Comparison of ENCODE assay signal across 8 mouse cellular contexts in the genomic region with DNA sequence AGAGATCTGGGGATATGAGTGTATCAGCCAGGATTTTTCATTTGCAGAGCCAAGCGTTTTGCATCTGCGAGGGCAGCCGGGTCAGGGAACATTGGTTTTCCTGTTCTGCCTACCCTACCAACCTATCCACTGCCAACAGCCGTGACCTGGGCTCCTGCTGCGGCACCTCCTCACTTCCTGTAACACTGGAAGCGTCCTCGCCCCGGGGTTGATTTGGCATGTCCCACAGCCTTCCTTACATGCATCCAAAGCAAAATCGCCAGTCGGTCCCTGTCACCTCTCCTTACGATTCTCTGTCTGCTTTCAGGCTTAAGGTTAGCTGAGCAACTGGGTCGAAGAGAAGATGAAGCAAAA.
A peak's percentile ranks its signal among the peaks of the same experiment; 100 is the strongest.
DNase-seq lines count a peak whose midpoint lies in the region; ATAC-seq and TF ChIP-seq lines count a peak whose summit lies in the region.

No protein-coding gene starts in this region.

- H3K9ac ChIP-seq in forebrain, embryonic 16.5 days (replicated peaks; ENCODE audit: low read depth, low read length) = no peak overlapping the region
- H3K9ac ChIP-seq in lung, embryonic 14.5 days = no peak overlapping the region
- no peak overlapping the region for H3K9ac ChIP-seq in stomach, embryonic 14.5 days (replicated peaks; ENCODE audit: low read depth, low read length)

- peaks cover 25% of the 10 kb centered on the region for H3K36me3 ChIP-seq in forebrain, embryonic 10.5 days (replicated peaks)
- H3K36me3 ChIP-seq in forebrain, embryonic 16.5 days (ENCODE audit: control insufficient read depth, insufficient read depth) = peaks cover 30% of the 10 kb centered on the region
- H3K36me3 ChIP-seq in lung, embryonic 14.5 days (ENCODE audit: insufficient read depth) = peaks cover 38% of the 10 kb centered on the region
- peaks cover 39% of the 10 kb centered on the region for H3K36me3 ChIP-seq in limb, embryonic 10.5 days
- peaks cover 17% of the 10 kb centered on the region for H3K36me3 ChIP-seq in stomach, embryonic 14.5 days (ENCODE audit: control insufficient read depth, insufficient read depth, low read length)

- no peak overlapping the region for H3K4me3 ChIP-seq in forebrain, embryonic 10.5 days
- no peak overlapping the region for H3K4me3 ChIP-seq in forebrain, embryonic 16.5 days (replicated peaks; ENCODE audit: low read length)
- no peak overlapping the region for H3K4me3 ChIP-seq in lung, embryonic 14.5 days (ENCODE audit: low read depth, low read length)
- H3K4me3 ChIP-seq in lung, adult 2 months (replicated peaks; ENCODE audit: extremely low read depth, low read depth, low read length) = no peak overlapping the region
- no peak overlapping the region for H3K4me3 ChIP-seq in limb, embryonic 10.5 days
- no peak overlapping the region for H3K4me3 ChIP-seq in stomach, embryonic 14.5 days (ENCODE audit: low read depth, low read length)

- H3K4me2 ChIP-seq in forebrain, embryonic 16.5 days (ENCODE audit: low read length) = no peak overlapping the region
- no peak overlapping the region for H3K4me2 ChIP-seq in lung, embryonic 14.5 days
- H3K4me2 ChIP-seq in stomach, embryonic 14.5 days (replicated peaks; ENCODE audit: low read depth, low read length) = no peak overlapping the region

- WGBS in forebrain, embryonic 10.5 days = 71% methylated on average over 12 of the region's 12 CpGs
- 88% methylated on average over 12 of the region's 12 CpGs for WGBS in forebrain, embryonic 16.5 days
- WGBS in lung, embryonic 14.5 days = 63% methylated on average over 12 of the region's 12 CpGs
- 44% methylated on average over 12 of the region's 12 CpGs for WGBS in lung, adult 2 months
- 76% methylated on average over 12 of the region's 12 CpGs for WGBS in limb, embryonic 10.5 days
- WGBS in stomach, embryonic 14.5 days = 75% methylated on average over 12 of the region's 12 CpGs

- TF ChIP-seq POLR2A in lung, adult 2 months (IDR thresholded peaks at IDR 0.05; ENCODE audit: borderline replicate concordance, extremely low read depth, low read depth, low read length) = no peak

- H3K27ac ChIP-seq in forebrain, embryonic 10.5 days = peak overlapping the region; percentile 73
- no peak overlapping the region for H3K27ac ChIP-seq in forebrain, embryonic 16.5 days (ENCODE audit: low read length)
- peak overlapping the region; percentile 83; the same call in 1 of the 2 replicates for H3K27ac ChIP-seq in lung, embryonic 14.5 days (ENCODE audit: low read depth)
- peak overlapping the region; percentile 71 for H3K27ac ChIP-seq in limb, embryonic 10.5 days
- peak overlapping the region; percentile 71; the same call in 1 of the 2 replicates for H3K27ac ChIP-seq in stomach, embryonic 14.5 days (ENCODE audit: low read length)

- H3K9me3 ChIP-seq in forebrain, embryonic 10.5 days = no peaks in the 10 kb centered on the region
- no peaks in the 10 kb centered on the region for H3K9me3 ChIP-seq in forebrain, embryonic 16.5 days (ENCODE audit: control insufficient read depth, low read length)
- H3K9me3 ChIP-seq in lung, embryonic 14.5 days (ENCODE audit: low read depth, low read length) = no peaks in the 10 kb centered on the region
- no peaks in the 10 kb centered on the region for H3K9me3 ChIP-seq in limb, embryonic 10.5 days (replicated peaks)
- no peaks in the 10 kb centered on the region for H3K9me3 ChIP-seq in stomach, embryonic 14.5 days (ENCODE audit: control insufficient read depth, low read depth, low read length)

- DNase-seq in forebrain, embryonic 10.5 days (ENCODE audit: extremely low spot score, low spot score) = no peak
- DNase-seq in lung, embryonic 14.5 days = no peak
- DNase-seq in lung, adult 2 months = no peak
- no peak for DNase-seq in limb, embryonic 10.5 days (ENCODE audit: low spot score)
- DNase-seq in cerebellum, adult 8-10 months = no peak
- DNase-seq in urinary bladder, postnatal 14 days (ENCODE audit: low spot score) = no peak

- no peak for TF ChIP-seq CTCF in lung, embryonic 14.5 days (IDR thresholded peaks at IDR 0.05; ENCODE audit: low read depth)
- no peak for TF ChIP-seq CTCF in lung, adult 2 months (IDR thresholded peaks at IDR 0.05; ENCODE audit: insufficient read depth, low read length)

- peaks cover 82% of the 10 kb centered on the region for H3K4me1 ChIP-seq in forebrain, embryonic 10.5 days
- H3K4me1 ChIP-seq in forebrain, embryonic 16.5 days (replicated peaks; ENCODE audit: control insufficient read depth, insufficient read depth, low read length) = peaks cover 22% of the 10 kb centered on the region
- H3K4me1 ChIP-seq in lung, embryonic 14.5 days (ENCODE audit: insufficient read depth) = peaks cover 29% of the 10 kb centered on the region
- H3K4me1 ChIP-seq in lung, adult 2 months (ENCODE audit: control insufficient read depth, insufficient read depth, low read length) = peaks cover 17% of the 10 kb centered on the region
- peaks cover 94% of the 10 kb centered on the region for H3K4me1 ChIP-seq in limb, embryonic 10.5 days
- peaks cover 44% of the 10 kb centered on the region for H3K4me1 ChIP-seq in stomach, embryonic 14.5 days (ENCODE audit: control insufficient read depth, insufficient read depth, low read length)

- no peak for ATAC-seq in forebrain, embryonic 16.5 days
- ATAC-seq in lung, embryonic 14.5 days (ENCODE audit: insufficient read depth) = no peak
- no peak for ATAC-seq in stomach, embryonic 14.5 days (ENCODE audit: insufficient number of reproducible peaks, insufficient read depth, low FRiP score, low read depth)

- peaks cover 35% of the 10 kb centered on the region for H3K27me3 ChIP-seq in forebrain, embryonic 10.5 days (ENCODE audit: poor library complexity, severe bottlenecking)
- H3K27me3 ChIP-seq in forebrain, embryonic 16.5 days (replicated peaks; ENCODE audit: control insufficient read depth, insufficient read depth, low read length) = no peaks in the 10 kb centered on the region
- no peaks in the 10 kb centered on the region for H3K27me3 ChIP-seq in lung, embryonic 14.5 days (ENCODE audit: insufficient read depth, low read length)
- peaks cover 6% of the 10 kb centered on the region; the same call in 1 of the 2 replicates for H3K27me3 ChIP-seq in limb, embryonic 10.5 days (ENCODE audit: low read depth, poor library complexity, severe bottlenecking)
- H3K27me3 ChIP-seq in stomach, embryonic 14.5 days (ENCODE audit: control insufficient read depth, insufficient read depth, low read length) = no peaks in the 10 kb centered on the region
